Mouse (Mus musculus): ENCODE data around the gene Vav2. TPM values are rescaled to one million over a fixed set of nuclear protein-coding genes. Genes with fewer than 3 reads are reported as not detected.

Vav2 gene
- polyA plus RNA-seq, 1 experiment: 24.6 TPM

GRCm38 (mm10) chr2:27390325-27390724 lies 36.5 kb downstream of the Vav2 start:
- Histone ChIP-seq H3K27me3 (ENCODE audit: control insufficient read depth, insufficient read depth, low read length, poor library complexity, severe bottlenecking) (no peaks in the 10 kb centered on the region), H3K4me3 (ENCODE audit: low read depth, low read length) (no peak overlapping the region), H3K27ac (ENCODE audit: insufficient read depth, low read length) (no peak overlapping the region), H3K9me3 (replicated peaks; ENCODE audit: control insufficient read depth, insufficient read depth, low read length, poor library complexity, severe bottlenecking) (no peaks in the 10 kb centered on the region), H3K4me1 (ENCODE audit: control insufficient read depth, insufficient read depth, low read length) (no peaks in the 10 kb centered on the region), H3K36me3 (ENCODE audit: control insufficient read depth, insufficient read depth, low read length, poor library complexity, severe bottlenecking) (no peaks in the 10 kb centered on the region), H3K9ac (ENCODE audit: low read depth, poor library complexity, severe bottlenecking) (no peak overlapping the region)
- TF ChIP-seq POLR2A (IDR thresholded peaks at IDR 0.05; ENCODE audit: insufficient read depth, low read length): no peak
- TF ChIP-seq EP300 (IDR thresholded peaks at IDR 0.05; ENCODE audit: insufficient read depth, low read depth, low read length): no peak
- no peak for TF ChIP-seq CTCF (IDR thresholded peaks at IDR 0.05; ENCODE audit: low read depth, low read length)

- Histone ChIP-seq H3K4me3 (ENCODE audit: low read depth, low read length) (no peak overlapping the region), H3K27ac (ENCODE audit: insufficient read depth, low read length) (no peak overlapping the region), H3K4me1 (ENCODE audit: control insufficient read depth, insufficient read depth, low read length) (no peaks in the 10 kb centered on the region), H3K9ac (ENCODE audit: low read depth, poor library complexity, severe bottlenecking) (no peak overlapping the region), H3K9me3 (replicated peaks; ENCODE audit: control insufficient read depth, insufficient read depth, low read length, poor library complexity, severe bottlenecking) (no peaks in the 10 kb centered on the region), H3K36me3 (ENCODE audit: control insufficient read depth, insufficient read depth, low read length, poor library complexity, severe bottlenecking) (no peaks in the 10 kb centered on the region), H3K27me3 (ENCODE audit: control insufficient read depth, insufficient read depth, low read length, poor library complexity, severe bottlenecking) (no peaks in the 10 kb centered on the region)
- TF ChIP-seq CTCF (IDR thresholded peaks at IDR 0.05; ENCODE audit: low read depth, low read length): no peak
- TF ChIP-seq POLR2A (IDR thresholded peaks at IDR 0.05; ENCODE audit: insufficient read depth, low read length): no peak
- no peak for TF ChIP-seq EP300 (IDR thresholded peaks at IDR 0.05; ENCODE audit: insufficient read depth, low read depth, low read length)
These were observed 37.3 kb downstream of the Vav2 start for GRCm38 (mm10) chr2:27389272-27390162.

GRCm38 (mm10) chr2:27387209-27387608 lies 39.6 kb downstream of the Vav2 start:
- Histone ChIP-seq H3K9ac (ENCODE audit: low read depth, poor library complexity, severe bottlenecking) (no peak overlapping the region), H3K27me3 (ENCODE audit: control insufficient read depth, insufficient read depth, low read length, poor library complexity, severe bottlenecking) (no peaks in the 10 kb centered on the region), H3K4me1 (ENCODE audit: control insufficient read depth, insufficient read depth, low read length) (no peaks in the 10 kb centered on the region), H3K9me3 (replicated peaks; ENCODE audit: control insufficient read depth, insufficient read depth, low read length, poor library complexity, severe bottlenecking) (no peaks in the 10 kb centered on the region), H3K27ac (ENCODE audit: insufficient read depth, low read length) (no peak overlapping the region), H3K36me3 (ENCODE audit: control insufficient read depth, insufficient read depth, low read length, poor library complexity, severe bottlenecking) (no peaks in the 10 kb centered on the region), H3K4me3 (ENCODE audit: low read depth, low read length) (no peak overlapping the region)
- TF ChIP-seq CTCF (IDR thresholded peaks at IDR 0.05; ENCODE audit: low read depth, low read length) (no peak), EP300 (IDR thresholded peaks at IDR 0.05; ENCODE audit: insufficient read depth, low read depth, low read length) (no peak), POLR2A (IDR thresholded peaks at IDR 0.05; ENCODE audit: insufficient read depth, low read length) (no peak)

- H3K27ac ChIP-seq (ENCODE audit: insufficient read depth, low read length): no peak overlapping the region
- no peaks in the 10 kb centered on the region for H3K27me3 ChIP-seq (ENCODE audit: control insufficient read depth, insufficient read depth, low read length, poor library complexity, severe bottlenecking)
- no peak overlapping the region for H3K4me3 ChIP-seq (ENCODE audit: low read depth, low read length)
- TF ChIP-seq CTCF (IDR thresholded peaks at IDR 0.05; ENCODE audit: low read depth, low read length): no peak
- no peak for TF ChIP-seq POLR2A (IDR thresholded peaks at IDR 0.05; ENCODE audit: insufficient read depth, low read length)
- no peak for TF ChIP-seq EP300 (IDR thresholded peaks at IDR 0.05; ENCODE audit: insufficient read depth, low read depth, low read length)
- no peaks in the 10 kb centered on the region for H3K9me3 ChIP-seq (replicated peaks; ENCODE audit: control insufficient read depth, insufficient read depth, low read length, poor library complexity, severe bottlenecking)
- H3K4me1 ChIP-seq (ENCODE audit: control insufficient read depth, insufficient read depth, low read length): peaks cover 28% of the 10 kb centered on the region
- H3K36me3 ChIP-seq (ENCODE audit: control insufficient read depth, insufficient read depth, low read length, poor library complexity, severe bottlenecking): no peaks in the 10 kb centered on the region
- H3K9ac ChIP-seq (ENCODE audit: low read depth, poor library complexity, severe bottlenecking): no peak overlapping the region
These were observed 45.1 kb downstream of the Vav2 start for GRCm38 (mm10) chr2:27381698-27382097.

- Histone ChIP-seq H3K27me3 (ENCODE audit: control insufficient read depth, insufficient read depth, low read length, poor library complexity, severe bottlenecking) (no peaks in the 10 kb centered on the region), H3K36me3 (ENCODE audit: control insufficient read depth, insufficient read depth, low read length, poor library complexity, severe bottlenecking) (no peaks in the 10 kb centered on the region), H3K27ac (ENCODE audit: insufficient read depth, low read length) (0 out of 2 replicates have a peak overlapping the region, but pooled peaks have one; percentile 9), H3K9ac (ENCODE audit: low read depth, poor library complexity, severe bottlenecking) (no peak overlapping the region), H3K4me1 (ENCODE audit: control insufficient read depth, insufficient read depth, low read length) (peaks cover 28% of the 10 kb centered on the region), H3K9me3 (replicated peaks; ENCODE audit: control insufficient read depth, insufficient read depth, low read length, poor library complexity, severe bottlenecking) (no peaks in the 10 kb centered on the region), H3K4me3 (ENCODE audit: low read depth, low read length) (no peak overlapping the region)
- TF ChIP-seq CTCF (IDR thresholded peaks at IDR 0.05; ENCODE audit: low read depth, low read length) (no peak), EP300 (IDR thresholded peaks at IDR 0.05; ENCODE audit: insufficient read depth, low read depth, low read length) (no peak), POLR2A (IDR thresholded peaks at IDR 0.05; ENCODE audit: insufficient read depth, low read length) (no peak)
These were observed 45.6 kb downstream of the Vav2 start for GRCm38 (mm10) chr2:27381254-27381653.

- H3K4me3 ChIP-seq (ENCODE audit: low read depth, low read length): no peak overlapping the region
- no peak overlapping the region for H3K9ac ChIP-seq (ENCODE audit: low read depth, poor library complexity, severe bottlenecking)
- no peaks in the 10 kb centered on the region for H3K27me3 ChIP-seq (ENCODE audit: control insufficient read depth, insufficient read depth, low read length, poor library complexity, severe bottlenecking)
- H3K36me3 ChIP-seq (ENCODE audit: control insufficient read depth, insufficient read depth, low read length, poor library complexity, severe bottlenecking): no peaks in the 10 kb centered on the region
- TF ChIP-seq EP300 (IDR thresholded peaks at IDR 0.05; ENCODE audit: insufficient read depth, low read depth, low read length) (peak; percentile 98), CTCF (IDR thresholded peaks at IDR 0.05; ENCODE audit: low read depth, low read length) (no peak)
- H3K27ac ChIP-seq (ENCODE audit: insufficient read depth, low read length): peak overlapping the region; percentile 37
- H3K4me1 ChIP-seq (ENCODE audit: control insufficient read depth, insufficient read depth, low read length): peaks cover 32% of the 10 kb centered on the region
- no peaks in the 10 kb centered on the region for H3K9me3 ChIP-seq (replicated peaks; ENCODE audit: control insufficient read depth, insufficient read depth, low read length, poor library complexity, severe bottlenecking)
These were observed 49.0 kb downstream of the Vav2 start for GRCm38 (mm10) chr2:27377876-27378275.

Data from ES-Bruce4 (cell line).